Mouse (Mus musculus) CH12.LX (cell line): ENCODE measurements around the gene Gstp1. TPM values are rescaled to one million over a fixed set of nuclear protein-coding genes. Genes with fewer than 3 reads are reported as not detected.

Source experiments
- DNase-seq: peaks from one replicate; pipeline ENCODE4 v3.0.0-alpha.2; 2013; ENCODE audit errors: extremely low read depth
- H3K27ac ChIP-seq: 2 replicates; pipeline ENCODE4 v1.5.1; 2012; ENCODE audit warnings: low read depth, mild to moderate bottlenecking, control low read depth, moderate library complexity; ENCODE audit not compliant: insufficient read depth
- H3K27me3 ChIP-seq: replicated peaks from 2 replicates; pipeline ENCODE3; 2012; ENCODE audit warnings: inconsistent platforms
- H3K36me3 ChIP-seq, 2 experiments: replicated peaks in 1 of 2; 2 replicates each; pipeline versions ENCODE3 to v1.6.1; 2012; ENCODE audit warnings: inconsistent platforms in 1 of 2, low read length in 1 of 2, mild to moderate bottlenecking in 1 of 2, mixed read lengths in 1 of 2, moderate library complexity in 1 of 2; ENCODE audit not compliant: control insufficient read depth in 1 of 2, insufficient read depth in 1 of 2
- H3K4me1 ChIP-seq, 2 experiments: 2 replicates each; pipeline ENCODE4 v1.6.1; 2012; ENCODE audit warnings: inconsistent platforms in 1 of 2, moderate library complexity in 1 of 2; ENCODE audit not compliant: insufficient read depth in 2 of 2, control insufficient read depth in 1 of 2
- H3K4me2 ChIP-seq: 2 replicates; pipeline ENCODE4 v1.6.1; 2012; ENCODE audit warnings: low read depth, mild to moderate bottlenecking, control low read depth; ENCODE audit not compliant: poor library complexity, insufficient read depth, severe bottlenecking
- H3K4me3 ChIP-seq, 3 experiments: fragments of 150-350 bp in 1 of 3; sonication (generic) in 1 of 3; replicated peaks in 1 of 3; 2 replicates each; pipeline versions ENCODE3 to v1.5.1; 2011 to 2012; ENCODE audit warnings: low read depth in 2 of 3, low read length in 2 of 3, mild to moderate bottlenecking in 2 of 3, moderate library complexity in 2 of 3, control low read depth in 1 of 3, improper control_type of control experiment in 1 of 3, inconsistent platforms in 1 of 3, mixed read lengths in 1 of 3; ENCODE audit not compliant: poor library complexity in 1 of 3
- H3K79me2 ChIP-seq: replicated peaks from 2 replicates; pipeline ENCODE4 v1.6.1; 2012; ENCODE audit warnings: mild to moderate bottlenecking, moderate library complexity; ENCODE audit not compliant: control insufficient read depth, poor library complexity, insufficient read depth, severe bottlenecking; ENCODE audit errors: extremely low read depth
- H3K9ac ChIP-seq: 2 replicates; pipeline ENCODE4 v1.6.1; 2012; ENCODE audit warnings: low read depth, mild to moderate bottlenecking, control low read depth, moderate library complexity; ENCODE audit not compliant: insufficient read depth
- H3K9me3 ChIP-seq: replicated peaks from 2 replicates; pipeline ENCODE3; 2012; ENCODE audit warnings: low read length, inconsistent platforms, mixed read lengths
- BHLHE40 ChIP-seq: IDR thresholded peaks from 2 replicates; pipeline ENCODE4 v1.6.1; 2011; ENCODE audit warnings: mild to moderate bottlenecking, low read depth, low read length, improper control_type of control experiment
- CHD1 ChIP-seq: IDR thresholded peaks from 2 replicates; pipeline ENCODE4 v1.6.1; 2012; ENCODE audit warnings: low read depth, low read length, improper control_type of control experiment, inconsistent platforms
- CHD2 ChIP-seq: IDR thresholded peaks from 2 replicates; pipeline ENCODE4 v1.6.1; 2011; ENCODE audit warnings: low read length, improper control_type of control experiment
- CTCF ChIP-seq, 2 experiments: IDR thresholded peaks in 1 of 2; conservative IDR thresholded peaks in 1 of 2; 2 replicates each; pipeline ENCODE4 v1.5.1; 2011 to 2012; ENCODE audit warnings: low read depth in 2 of 2, low read length in 2 of 2, improper control_type of control experiment in 1 of 2, inconsistent platforms in 1 of 2, mild to moderate bottlenecking in 1 of 2, moderate library complexity in 1 of 2
- E2F4 ChIP-seq: IDR thresholded peaks from 2 replicates; pipeline ENCODE4 v1.6.1; 2011; ENCODE audit warnings: low read depth, low read length, improper control_type of control experiment; ENCODE audit not compliant: insufficient replicate concordance
- ELF1 ChIP-seq: IDR thresholded peaks from 2 replicates; pipeline ENCODE4 v1.6.1; 2014; ENCODE audit warnings: low read depth, mild to moderate bottlenecking, inconsistent platforms, low read length, improper control_type of control experiment
- EP300 ChIP-seq: IDR thresholded peaks from 2 replicates; pipeline ENCODE4 v1.6.1; 2011; ENCODE audit warnings: low read length, improper control_type of control experiment
- ETS1 ChIP-seq: conservative IDR thresholded peaks from 2 replicates; pipeline ENCODE4 v1.6.1; 2012; ENCODE audit warnings: low read depth, mild to moderate bottlenecking, inconsistent platforms, low read length, improper control_type of control experiment, moderate library complexity
- GABPA ChIP-seq: IDR thresholded peaks from 2 replicates; pipeline ENCODE4 v1.6.1; 2012; ENCODE audit warnings: low read depth, low read length, improper control_type of control experiment, inconsistent platforms; ENCODE audit not compliant: insufficient replicate concordance
- HCFC1 ChIP-seq: IDR thresholded peaks from 2 replicates; pipeline ENCODE4 v1.6.1; 2012; ENCODE audit warnings: low read depth, mild to moderate bottlenecking, inconsistent platforms, low read length, improper control_type of control experiment
- IRF4 ChIP-seq: IDR thresholded peaks from 2 replicates; pipeline ENCODE4 v1.6.1; 2014; ENCODE audit warnings: low read depth, mild to moderate bottlenecking, inconsistent platforms, low read length, improper control_type of control experiment
- JUN ChIP-seq: IDR thresholded peaks from 2 replicates; pipeline ENCODE4 v1.6.1; 2011; ENCODE audit warnings: low read depth, mild to moderate bottlenecking, low read length, improper control_type of control experiment, moderate library complexity; ENCODE audit not compliant: insufficient read depth
- JUND ChIP-seq: conservative IDR thresholded peaks from 2 replicates; pipeline ENCODE4 v1.6.1; 2011; ENCODE audit warnings: low read depth, low read length, improper control_type of control experiment
- KAT2A ChIP-seq: IDR thresholded peaks from 2 replicates; pipeline ENCODE4 v1.6.1; 2012; ENCODE audit warnings: low read length, improper control_type of control experiment, inconsistent platforms; ENCODE audit not compliant: insufficient replicate concordance
- MAFK ChIP-seq: IDR thresholded peaks from 2 replicates; pipeline ENCODE4 v1.6.1; 2011; ENCODE audit warnings: low read length, improper control_type of control experiment; ENCODE audit not compliant: insufficient replicate concordance
- MAX ChIP-seq: IDR thresholded peaks from 2 replicates; pipeline ENCODE4 v1.6.1; 2011; ENCODE audit warnings: low read length, improper control_type of control experiment
- MAZ ChIP-seq: IDR thresholded peaks from 2 replicates; pipeline ENCODE4 v1.6.1; 2012; ENCODE audit warnings: low read depth, mild to moderate bottlenecking, inconsistent platforms, low read length, improper control_type of control experiment, moderate library complexity
- MEF2A ChIP-seq: IDR thresholded peaks from 2 replicates; pipeline ENCODE4 v1.6.1; 2014; ENCODE audit warnings: low read depth, mild to moderate bottlenecking, inconsistent platforms, low read length, improper control_type of control experiment, borderline replicate concordance
- MXI1 ChIP-seq: IDR thresholded peaks from 2 replicates; pipeline ENCODE4 v1.6.1; 2011; ENCODE audit warnings: mild to moderate bottlenecking, low read depth, low read length, improper control_type of control experiment
- MYC ChIP-seq: IDR thresholded peaks from 2 replicates; pipeline ENCODE4 v1.6.1; 2011; ENCODE audit warnings: low read depth, mild to moderate bottlenecking, improper control_type of control experiment, low read length
- NELFE ChIP-seq: IDR thresholded peaks from 2 replicates; pipeline ENCODE4 v1.6.1; 2011; ENCODE audit warnings: low read depth, low read length, improper control_type of control experiment
- NRF1 ChIP-seq: IDR thresholded peaks from 2 replicates; pipeline ENCODE4 v1.6.1; 2014; ENCODE audit warnings: low read depth, mild to moderate bottlenecking, inconsistent platforms, low read length, improper control_type of control experiment, moderate library complexity
- PAX5 ChIP-seq: IDR thresholded peaks from 2 replicates; pipeline ENCODE4 v1.6.1; 2012; ENCODE audit warnings: low read length, inconsistent platforms, mixed read lengths
- POLR2A ChIP-seq: IDR thresholded peaks from 2 replicates; pipeline ENCODE4 v1.6.1; 2011; ENCODE audit warnings: low read depth, mild to moderate bottlenecking, improper control_type of control experiment, low read length
- POLR2AphosphoS2 ChIP-seq: IDR thresholded peaks from 2 replicates; pipeline ENCODE4 v1.6.1; 2011; ENCODE audit warnings: low read depth, low read length, improper control_type of control experiment
- RAD21 ChIP-seq: IDR thresholded peaks from 2 replicates; pipeline ENCODE4 v1.6.1; 2011; ENCODE audit warnings: low read depth, mild to moderate bottlenecking, low read length, improper control_type of control experiment, moderate library complexity
- RCOR1 ChIP-seq: conservative IDR thresholded peaks from 2 replicates; pipeline ENCODE4 v1.6.1; 2012; ENCODE audit warnings: low read depth, mild to moderate bottlenecking, inconsistent platforms, low read length, improper control_type of control experiment
- SIN3A ChIP-seq: IDR thresholded peaks from 2 replicates; pipeline ENCODE4 v1.6.1; 2012; ENCODE audit warnings: low read length, improper control_type of control experiment, inconsistent platforms
- SMC3 ChIP-seq: IDR thresholded peaks from 2 replicates; pipeline ENCODE4 v1.6.1; 2011; ENCODE audit warnings: low read depth, low read length, improper control_type of control experiment
- TBP ChIP-seq: conservative IDR thresholded peaks from 2 replicates; pipeline ENCODE4 v1.6.1; 2011; ENCODE audit warnings: low read depth, low read length, improper control_type of control experiment
- TCF12 ChIP-seq: IDR thresholded peaks from 2 replicates; pipeline ENCODE4 v1.6.1; 2014; ENCODE audit warnings: low read depth, mild to moderate bottlenecking, inconsistent platforms, low read length, improper control_type of control experiment
- UBTF ChIP-seq: IDR thresholded peaks from 2 replicates; pipeline ENCODE4 v1.6.1; 2012; ENCODE audit warnings: low read depth, mild to moderate bottlenecking, inconsistent platforms, low read length, improper control_type of control experiment, moderate library complexity
- USF1 ChIP-seq: IDR thresholded peaks from 2 replicates; pipeline ENCODE4 v1.6.1; 2014; ENCODE audit warnings: low read depth, mild to moderate bottlenecking, inconsistent platforms, low read length, improper control_type of control experiment
- USF2 ChIP-seq: conservative IDR thresholded peaks from 2 replicates; pipeline ENCODE4 v1.6.1; 2011; ENCODE audit warnings: low read depth, low read length, improper control_type of control experiment
- ZC3H11A ChIP-seq: IDR thresholded peaks from 2 replicates; pipeline ENCODE4 v1.6.1; 2012; ENCODE audit warnings: low read depth, mild to moderate bottlenecking, inconsistent platforms, low read length, improper control_type of control experiment
- ZKSCAN1 ChIP-seq: IDR thresholded peaks from 2 replicates; pipeline ENCODE4 v1.6.1; 2012; ENCODE audit warnings: low read depth, inconsistent platforms, low read length, improper control_type of control experiment, borderline replicate concordance
- ZMIZ1 ChIP-seq: IDR thresholded peaks from 2 replicates; pipeline ENCODE4 v1.6.1; 2012; ENCODE audit warnings: low read depth, mild to moderate bottlenecking, inconsistent platforms, low read length, improper control_type of control experiment
- ZNF384 ChIP-seq: IDR thresholded peaks from 2 replicates; pipeline ENCODE4 v1.6.1; 2012; ENCODE audit warnings: low read depth, low read length, improper control_type of control experiment, inconsistent platforms
- dilution Hi-C: fragments of 300-500 bp; cut with MboI; formaldehyde crosslinking; loops from 2 replicates; pipeline ENCODE4 v1.14.3; 2020; ENCODE audit warnings: low sequenced_read_pairs; ENCODE audit not compliant: extremely low pct_unique_long_range_greater_than_20kb, extremely low pct_ligation_motif_present
- in situ Hi-C: fragments of 300-500 bp; cut with MboI; formaldehyde crosslinking; loops from 3 replicates; pipeline ENCODE4 v1.14.3; 2019; ENCODE audit warnings: low sequenced_read_pairs, low pct_ligation_motif_present, low pct_unique_long_range_greater_than_20kb, mixed read lengths
- polyA plus RNA-seq: library from polyadenylated mRNA; unstranded; fragments of >175 nt; gene quantifications from 2 replicates; pipeline ENCODE4 v1.2.1, GENCODE M21; 2012; ENCODE audit warnings: low read depth; ENCODE audit not compliant: insufficient read length
- total RNA-seq, 2 experiments: library from RNA; depleted of rRNA; stranded (reverse); fragments of 300-350 nt in 1 of 2; fragments of >200 nt in 1 of 2; gene quantifications; 2 replicates each; pipeline ENCODE4 v1.2.3; 2012 to 2014

Gene Gstp1
- total and polyA plus RNA-seq, 3 experiments, result 333 to 696 (median 529) TPM

DNA sequence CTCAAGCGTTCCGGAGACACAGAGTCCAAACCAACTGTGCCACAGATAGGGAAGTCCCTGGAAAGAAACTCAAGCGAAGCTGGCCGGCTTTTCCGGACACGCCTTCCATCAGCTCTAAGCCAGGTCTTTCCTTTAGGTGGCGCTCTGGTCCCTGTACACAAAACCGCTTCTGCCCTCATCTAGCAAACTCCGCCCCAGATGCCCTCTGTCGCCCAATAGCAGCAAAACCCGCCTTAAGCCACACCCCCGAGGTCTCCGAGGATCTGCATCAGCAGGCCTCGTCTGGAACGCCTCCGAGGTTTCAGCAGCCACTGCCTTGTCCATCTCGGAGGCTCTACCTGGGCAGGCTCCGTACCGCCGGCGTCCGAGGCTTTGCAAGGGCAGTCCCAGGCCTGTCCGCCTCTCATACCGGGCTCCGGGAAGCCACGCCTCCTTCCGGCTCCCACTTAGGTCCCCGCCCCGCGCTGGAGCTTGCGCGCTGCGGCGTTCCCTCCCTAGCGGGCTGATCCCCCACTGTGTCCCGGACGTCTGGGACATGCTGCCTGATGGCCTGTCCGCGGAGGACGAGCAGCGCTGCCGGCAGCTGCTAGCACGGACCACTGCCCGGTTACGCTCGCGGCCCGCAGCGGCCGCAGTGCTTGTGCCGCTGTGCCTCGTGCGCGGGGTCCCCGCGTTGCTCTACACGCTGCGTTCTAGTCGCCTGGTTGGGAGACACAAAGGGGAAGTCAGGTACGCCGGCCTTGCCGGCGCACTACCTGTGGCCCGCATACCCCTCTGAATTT, 37.5 kb downstream of the Gstp1 start, which contains the start of the genes Nudt8 and Gm49405:
Gene Nudt8 (plus strand): TSS at position 462 of the 782 bp plus-strand sequence.
Gene Gm49405 (plus strand): TSS at position 508 of the 782 bp plus-strand sequence.
- Histone ChIP-seq H3K4me2 (peak within 1 kb of the TSS; percentile 85), H3K4me1 (peaks cover 11 to 23% of the 10 kb centered on the region in 2 experiments), H3K27me3 (peaks cover 16% of the 10 kb centered on the region), H3K36me3 (peaks cover 9 to 34% of the 10 kb centered on the region in 2 experiments), H3K4me3 (peak within 1 kb of the TSS; percentile 75 to 84 (median 83)), H3K9me3 (no peaks in the 10 kb centered on the region), H3K9ac (peak within 1 kb of the TSS; percentile 70), H3K27ac (peak within 1 kb of the TSS; percentile 89), H3K79me2 (no peaks in the 10 kb centered on the region)
- dilution Hi-C loops (no loop called here), in situ Hi-C loops (no loop called here)
- DNase-seq, result peak; percentile 99
- TF ChIP-seq ZNF384 (no peak), TCF12 (peak; percentile 44; the same call in 1 of the 2 replicates), GABPA (no peak), SIN3A (peak; percentile 83), RAD21 (peak; percentile 56), ELF1 (peak; percentile 66), CHD2 (no peak), JUND (peak; percentile 12; the same call in 1 of the 2 replicates), TBP (peak; percentile 69), CHD1 (0 out of 2 replicates have a peak, but pooled peaks have one; percentile 47), E2F4 (no peak), ZKSCAN1 (no peak), IRF4 (peak; percentile 53; the same call in 1 of the 2 replicates), POLR2A (peak; percentile 89), PAX5 (no peak), UBTF (peak; percentile 66; the same call in 1 of the 2 replicates), SMC3 (peak; percentile 43), EP300 (no peak), MEF2A (peak; percentile 44; the same call in 1 of the 2 replicates), CTCF (conservative IDR thresholded peaks at IDR 0.05 in 1 of 2, IDR thresholded peaks at IDR 0.05 in 1 of 2; ENCODE audit: low read depth in 2 of 2, low read length in 2 of 2) (peak; percentile 44 to 83; a peak in 3 of 4 replicates), MAZ (peak; percentile 39; the same call in 1 of the 2 replicates), JUN (no peak), NELFE (peak; percentile 93), HCFC1 (peak; percentile 68), NRF1 (peak; percentile 88), BHLHE40 (peak; percentile 25; the same call in 1 of the 2 replicates), ZC3H11A (no peak), KAT2A (0 out of 2 replicates have a peak, but pooled peaks have one; percentile 38), USF1 (no peak), ETS1 (no peak; the same call in 1 of the 2 replicates), MYC (peak; percentile 79), USF2 (no peak), POLR2AphosphoS2 (peak; percentile 90), MAFK (no peak), MXI1 (peak; percentile 69), ZMIZ1 (peak; percentile 82), RCOR1 (0 out of 2 replicates have a peak, but pooled peaks have one; percentile 38), MAX (peak; percentile 51; the same call in 1 of the 2 replicates)
